Mouse (Mus musculus) CD8-positive naive resting alpha-beta T cell, adult 57 days (primary cell): ENCODE measurements around the gene Pdlim5. TPM values are rescaled to one million over a fixed set of nuclear protein-coding genes. Genes with fewer than 3 reads are reported as not detected.

Source experiments
- total RNA-seq: library from RNA; stranded (reverse); gene quantifications from one replicate; pipeline ENCODE4 v1.2.4, GENCODE M21; 2023

Pdlim5 gene
- total RNA-seq = 50.4 TPM

GRCm38 (mm10) chr3:142395520-142396193, at the start of gene Pdlim5:
TSS of gene Pdlim5 (minus strand) at chr3:142395696.

Other genes starting within 250 kb of the Pdlim5 start
- gene Bmpr1b, start 226.3 kb downstream of the Pdlim5 start, total RNA-seq = not detected
- 32.0 TPM for gene Gbp5, start 98.3 kb upstream of the Pdlim5 start, total RNA-seq
- 44.8 TPM for gene Gbp7, start 134.6 kb upstream of the Pdlim5 start, total RNA-seq
- 121 TPM for gene Gbp3, start 164.3 kb upstream of the Pdlim5 start, total RNA-seq
- gene Gbp2b, start 199.2 kb upstream of the Pdlim5 start, total RNA-seq = not detected
- gene Gbp2, start 224.9 kb upstream of the Pdlim5 start, total RNA-seq = 44.0 TPM